Mouse (Mus musculus) retina, postnatal 1 day (tissue): ENCODE data around the gene Ubiad1.

Experiments
- DNase-seq: peaks from one replicate; pipeline ENCODE4 v3.0.0-alpha.2; 2012

Gene Ubiad1

GRCm38 (mm10) chr4:148444250-148444967 lies at the start of gene Ubiad1:
TSS of gene Ubiad1 (minus strand) at chr4:148444771.
- peak; percentile 89 for DNase-seq

GRCm38 (mm10) chr4:148491448-148491847 lies 46.9 kb upstream of the Ubiad1 start:
- DNase-seq = no peak

GRCm38 (mm10) chr4:148490502-148490901 lies 45.9 kb upstream of the Ubiad1 start:
- no peak for DNase-seq

- no peak for DNase-seq
These were observed 43.3 kb upstream of the Ubiad1 start for GRCm38 (mm10) chr4:148487841-148488240.

- DNase-seq = no peak
These were observed 39.9 kb upstream of the Ubiad1 start for GRCm38 (mm10) chr4:148484511-148484910.

- no peak for DNase-seq
These were observed 37.1 kb upstream of the Ubiad1 start for GRCm38 (mm10) chr4:148481557-148482168.

GRCm38 (mm10) chr4:148480245-148480644 lies 35.7 kb upstream of the Ubiad1 start:
- DNase-seq = no peak

GRCm38 (mm10) chr4:148473496-148473895 lies 28.9 kb upstream of the Ubiad1 start:
- DNase-seq = no peak

GRCm38 (mm10) chr4:148472436-148473174 lies 28.0 kb upstream of the Ubiad1 start:
- DNase-seq = no peak

GRCm38 (mm10) chr4:148471363-148471806 lies 26.8 kb upstream of the Ubiad1 start:
- no peak for DNase-seq

- DNase-seq = no peak
These were observed 25.1 kb upstream of the Ubiad1 start for GRCm38 (mm10) chr4:148469487-148470252.

- no peak for DNase-seq
These were observed 23.8 kb upstream of the Ubiad1 start for GRCm38 (mm10) chr4:148468396-148468795.

- DNase-seq = no peak
These were observed 22.0 kb upstream of the Ubiad1 start for GRCm38 (mm10) chr4:148466511-148467079.

GRCm38 (mm10) chr4:148464869-148465268 lies 20.3 kb upstream of the Ubiad1 start:
- DNase-seq = no peak

- DNase-seq = no peak
These were observed 19.7 kb upstream of the Ubiad1 start for GRCm38 (mm10) chr4:148464301-148464700.

- DNase-seq = peak; percentile 61
These were observed 18.8 kb upstream of the Ubiad1 start for GRCm38 (mm10) chr4:148463208-148463960.

- DNase-seq = no peak
These were observed 18.1 kb upstream of the Ubiad1 start for GRCm38 (mm10) chr4:148462717-148463116.

GRCm38 (mm10) chr4:148461772-148462171 lies 17.2 kb upstream of the Ubiad1 start:
- DNase-seq = no peak

- DNase-seq = no peak
These were observed 16.2 kb upstream of the Ubiad1 start for GRCm38 (mm10) chr4:148460656-148461284.

GRCm38 (mm10) chr4:148455477-148456025 lies 11.0 kb upstream of the Ubiad1 start:
- DNase-seq = no peak

GRCm38 (mm10) chr4:148453707-148454106 lies 9.1 kb upstream of the Ubiad1 start:
- DNase-seq = no peak
